ENCODE assay signal across 15 mouse cellular contexts in genomic region chr10:68028327-68029080, GRCm38 (mm10). TPM values are rescaled to one million over a fixed set of nuclear protein-coding genes. Genes with fewer than 3 reads are reported as not detected.
DNase-seq lines count a peak whose midpoint lies in the region; ATAC-seq and TF ChIP-seq lines count a peak whose summit lies in the region.
"Had no signal": no experiment of that assay in that cellular context is flagged by ENCODE, and none has a peak within 500 bp of the region (broad histone marks: within the 10 kb centered on the region; RNA-seq: fewer than 3 reads in every experiment).

No protein-coding gene starts in this region.

- WGBS in kidney, postnatal 0 days = 36% methylated on average over 12 of the region's 12 CpGs
- 65% methylated on average over 12 of the region's 12 CpGs for WGBS in liver, embryonic 12.5 days (ENCODE audit: insufficient replicate concordance)

- H3K9ac ChIP-seq in kidney, postnatal 0 days (ENCODE audit: low read depth, low read length) = no peak overlapping the region
- H3K9ac ChIP-seq in liver, embryonic 12.5 days = no peak overlapping the region
- H3K9ac ChIP-seq: intestine, embryonic 15.5 days; lung, embryonic 14.5 days; stomach, embryonic 15.5 days had no signal

- H3K4me1 ChIP-seq in kidney, postnatal 0 days (replicated peaks; ENCODE audit: insufficient read depth, low read length) = 0 out of 2 replicates have a peak, but pooled peaks cover 4% of the 10 kb centered on the region
- peaks cover 8% of the 10 kb centered on the region; the same call in 1 of the 2 replicates for H3K4me1 ChIP-seq in liver, embryonic 12.5 days
- H3K4me1 ChIP-seq: intestine, embryonic 15.5 days; stomach, embryonic 15.5 days had no signal

- H3K27me3 ChIP-seq in kidney, postnatal 0 days (ENCODE audit: insufficient read depth, low read length) = no peaks in the 10 kb centered on the region
- H3K27me3 ChIP-seq in liver, embryonic 12.5 days (replicated peaks) = no peaks in the 10 kb centered on the region
- H3K27me3 ChIP-seq: intestine, embryonic 15.5 days; stomach, embryonic 15.5 days had no signal

- no peak overlapping the region for H3K4me2 ChIP-seq in kidney, postnatal 0 days (ENCODE audit: low read length)
- no peak overlapping the region for H3K4me2 ChIP-seq in liver, embryonic 12.5 days
- H3K4me2 ChIP-seq: intestine, embryonic 15.5 days; lung, embryonic 14.5 days; stomach, embryonic 15.5 days had no signal

- peak; percentile 59 for DNase-seq in kidney, postnatal 0 days (ENCODE audit: low spot score)
- DNase-seq in kidney, postnatal 25 days = no peak
- peak; percentile 50 for DNase-seq in embryo, embryonic 11 days
- no peak for DNase-seq in right cerebral cortex, postnatal 10 days (ENCODE audit: low spot score in 2 of 2)
- no peak for DNase-seq in cerebellum, adult 18-20 months
- DNase-seq: adrenal gland, postnatal 10 days; lung, embryonic 14.5 days; midbrain, embryonic 14.5 days; thymus, postnatal 14 days had no signal

- peak; percentile 40; the same call in 1 of the 2 replicates for ATAC-seq in kidney, postnatal 0 days (replicated peaks; ENCODE audit: low FRiP score, low read depth)
- peak; percentile 66 for ATAC-seq in liver, embryonic 12.5 days
- 0 out of 2 replicates have a peak, but pooled peaks have one; percentile 1 for ATAC-seq in neutrophil, adult 5-6 weeks (ENCODE audit: extremely low read depth, insufficient number of reproducible peaks, low FRiP score, poor library complexity, severe bottlenecking)
- ATAC-seq: intestine, embryonic 15.5 days had no signal

- no peaks in the 10 kb centered on the region for H3K36me3 ChIP-seq in kidney, postnatal 0 days (ENCODE audit: insufficient read depth, low read length)
- H3K36me3 ChIP-seq in liver, embryonic 12.5 days = no peaks in the 10 kb centered on the region
- H3K36me3 ChIP-seq: intestine, embryonic 15.5 days; stomach, embryonic 15.5 days had no signal

- no peak overlapping the region for H3K4me3 ChIP-seq in kidney, postnatal 0 days (replicated peaks; ENCODE audit: low read depth, low read length)
- no peak overlapping the region for H3K4me3 ChIP-seq in liver, embryonic 12.5 days
- H3K4me3 ChIP-seq: erythroblast, embryonic 14.5 days; intestine, embryonic 15.5 days; layer of hippocampus, adult 2 months; stomach, embryonic 15.5 days had no signal

- H3K27ac ChIP-seq in kidney, postnatal 0 days = no peak overlapping the region
- peak overlapping the region; percentile 36 for H3K27ac ChIP-seq in liver, embryonic 12.5 days
- H3K27ac ChIP-seq: intestine, embryonic 15.5 days; layer of hippocampus, adult 2 months; stomach, embryonic 15.5 days had no signal

- no peaks in the 10 kb centered on the region for H3K9me3 ChIP-seq in kidney, postnatal 0 days (replicated peaks; ENCODE audit: low read length)
- H3K9me3 ChIP-seq in liver, embryonic 12.5 days (replicated peaks) = no peaks in the 10 kb centered on the region
- H3K9me3 ChIP-seq: intestine, embryonic 15.5 days; stomach, embryonic 15.5 days had no signal

- TF ChIP-seq CTCF in kidney, postnatal 0 days (IDR thresholded peaks at IDR 0.05; ENCODE audit: low read depth) = no peak

RNA-seq across cellular contexts. Expression of gene Rtkn2, which starts 49.1 kb away (rescaled TPM):
- polyA plus RNA-seq in kidney, postnatal 0 days (2015; fragmentation: Nextera tagmentation; extraction: Ambion mirVana) = 4.4 and 5.2 TPM in 2 replicates
- polyA plus RNA-seq in liver, embryonic 12.5 days (2016; fragmentation: Nextera tagmentation; extraction: Ambion mirVana) = 2.2 and 3.0 TPM in 2 replicates
- total RNA-seq in neutrophil, adult 5-6 weeks (2017) = 0.61 TPM in 1 of 2 replicates, not detected in the other
- polyA plus RNA-seq: erythroblast, embryonic 14.5 days had no signal

Comparison
In these comparisons a context has a peak if more than half of its experiments do, and no peak if none do; other contexts are left out.
1. DNase-seq: peak in kidney, postnatal 0 days (single experiment) and embryo, embryonic 11 days (single experiment); none in kidney, postnatal 25 days (0 of 2), right cerebral cortex, postnatal 10 days (0 of 2) and cerebellum, adult 18-20 months (0 of 2).
2. ATAC-seq: peak in every context shown above with its lines; median percentile 66 in liver, embryonic 12.5 days; 40 in kidney, postnatal 0 days; 1 in neutrophil, adult 5-6 weeks.